Comparison of ENCODE assay signal across 9 mouse cellular contexts in genomic region chr15:103061131-103061825, GRCm38 (mm10). TPM values are rescaled to one million over a fixed set of nuclear protein-coding genes. Genes with fewer than 3 reads are reported as not detected.
DNase-seq lines count a peak whose midpoint lies in the region; ATAC-seq and TF ChIP-seq lines count a peak whose summit lies in the region.
"Had no signal": no experiment of that assay in that cellular context is flagged by ENCODE, and none has a peak within 500 bp of the region (broad histone marks: within the 10 kb centered on the region; RNA-seq: fewer than 3 reads in every experiment).

No protein-coding gene starts in this region.

- H3K4me1 ChIP-seq in heart, embryonic 13.5 days, result peaks cover 3% of the 10 kb centered on the region; the same call in 1 of the 2 replicates

- H3K9ac ChIP-seq in heart, embryonic 13.5 days, result no peak overlapping the region
- H3K9ac ChIP-seq: embryonic facial prominence, embryonic 15.5 days had no signal

- ATAC-seq in heart, embryonic 13.5 days (ENCODE audit: extremely low read depth, insufficient number of reproducible peaks, low FRiP score, low TSS enrichment), result no peak

- no peak overlapping the region; the same call in 1 of the 2 replicates for H3K27ac ChIP-seq in heart, embryonic 13.5 days (replicated peaks)
- H3K27ac ChIP-seq: embryonic facial prominence, embryonic 15.5 days had no signal

- H3K9me3 ChIP-seq in heart, embryonic 13.5 days, result no peaks in the 10 kb centered on the region
- H3K9me3 ChIP-seq: embryonic facial prominence, embryonic 15.5 days had no signal

- H3K27me3 ChIP-seq in heart, embryonic 13.5 days (replicated peaks), result peaks cover 97% of the 10 kb centered on the region

- WGBS in heart, embryonic 13.5 days, result 1% methylated on average over 30 of the region's 30 CpGs

- H3K4me2 ChIP-seq in heart, embryonic 13.5 days, result peak overlapping the region; percentile 26
- H3K4me2 ChIP-seq: embryonic facial prominence, embryonic 15.5 days had no signal

- DNase-seq in heart, postnatal 10 days, result no peak
- peak; percentile 47 for DNase-seq in brain, embryonic 14.5 days (ENCODE audit: low read depth)
- DNase-seq in kidney, adult 11 months, result peak; percentile 83
- DNase-seq in neural tube, embryonic 10.5 days (ENCODE audit: extremely low spot score, low spot score), result peak; percentile 86
- DNase-seq in c-Kit-positive CD71-positive TER-119-positive erythroid progenitor cells, embryonic 14.5 days (ENCODE audit: low spot score), result no peak
- DNase-seq in cerebellum, adult 11-12 months, result no peak
- DNase-seq in layer of hippocampus, postnatal 10 days (ENCODE audit: low spot score in 2 of 2), result no peak

- no peak for TF ChIP-seq CTCF in brain, embryonic 14.5 days (IDR thresholded peaks at IDR 0.05; ENCODE audit: borderline replicate concordance, extremely low read depth, insufficient read depth, insufficient read length)

- H3K4me3 ChIP-seq in heart, embryonic 13.5 days, result peak overlapping the region; percentile 7

- no peak for TF ChIP-seq POLR2A in brain, embryonic 14.5 days (IDR thresholded peaks at IDR 0.05; ENCODE audit: borderline replicate concordance, extremely low read depth, insufficient read depth, insufficient read length, poor library complexity, severe bottlenecking)

- no peaks in the 10 kb centered on the region for H3K36me3 ChIP-seq in heart, embryonic 13.5 days
- H3K36me3 ChIP-seq: embryonic facial prominence, embryonic 15.5 days had no signal

- intact Hi-C loops in heart, postnatal 10 days (cut with DNase I), result no loop called here

RNA-seq across cellular contexts. Expression of gene Hoxc4, which starts 42.5 kb away (rescaled TPM):
- polyA plus RNA-seq in heart, embryonic 13.5 days (2015; fragmentation: Nextera tagmentation; extraction: Ambion mirVana), result 0.39 and 0.98 TPM in 2 replicates
- under 1 TPM in 1 of 2 experiments, not detected in 1; 0.24 TPM for total RNA-seq in heart, postnatal 10 days (2021)
- polyA plus RNA-seq in brain, embryonic 14.5 days (2012; rRNA removed), result 1.2 and 13.6 TPM in 2 replicates
- total RNA-seq in layer of hippocampus, postnatal 10 days (2021), result not detected

Comparison
In these comparisons a context has a peak if more than half of its experiments do, and no peak if none do; other contexts are left out.
1. DNase-seq: peak in brain, embryonic 14.5 days (single experiment), kidney, adult 11 months (single experiment) and neural tube, embryonic 10.5 days (single experiment); none in heart, postnatal 10 days (0 of 2), c-Kit-positive CD71-positive TER-119-positive erythroid progenitor cells, embryonic 14.5 days (single experiment), cerebellum, adult 11-12 months (single experiment) and layer of hippocampus, postnatal 10 days (0 of 2).